Mouse (Mus musculus) cerebellum, adult 2 months (tissue): Measurements from ENCODE around the gene Proz. TPM values are rescaled to one million over a fixed set of nuclear protein-coding genes. Genes with fewer than 3 reads are reported as not detected.

Source experiments
- DNase-seq, 2 experiments: peaks; one replicate each; pipeline ENCODE4 v3.0.0; 2021
- H3K27ac ChIP-seq: fragments of 200-500 bp; 2 replicates; pipeline ENCODE4 v1.5.1; 2012; ENCODE audit warnings: low read length, control low read depth, inconsistent platforms; ENCODE audit not compliant: insufficient read depth
- H3K27me3 ChIP-seq: fragments of 200-500 bp; 2 replicates; pipeline ENCODE4 v1.6.1; 2012; ENCODE audit warnings: inconsistent platforms, mild to moderate bottlenecking, low read length, moderate library complexity; ENCODE audit not compliant: control insufficient read depth, insufficient read depth
- H3K4me1 ChIP-seq: fragments of 200-500 bp; 2 replicates; pipeline ENCODE4 v1.6.1; 2011; ENCODE audit warnings: low read length; ENCODE audit not compliant: control insufficient read depth, insufficient read depth
- H3K4me3 ChIP-seq: fragments of 200-500 bp; replicated peaks from 2 replicates; pipeline ENCODE3; 2011; ENCODE audit warnings: mild to moderate bottlenecking, low read depth, low read length, control low read depth; ENCODE audit not compliant: insufficient read depth
- CTCF ChIP-seq: fragments of 200-500 bp; IDR thresholded peaks from 2 replicates; pipeline ENCODE4 v1.5.1; 2011; ENCODE audit warnings: low read depth, mild to moderate bottlenecking, control low read depth, low read length, moderate library complexity, borderline replicate concordance; ENCODE audit not compliant: insufficient read depth
- POLR2A ChIP-seq: fragments of 200-500 bp; IDR thresholded peaks from 2 replicates; pipeline ENCODE4 v1.6.1; 2011; ENCODE audit warnings: low read length, control low read depth, borderline replicate concordance; ENCODE audit not compliant: insufficient read depth
- WGBS: fragments of 180-500 bp; shearing (Covaris S2); methylation state at CpG from one replicate; pipeline ENCODE4 v1.1.7; 2018; 5-methylcytosine and 5-hydroxymethylcytosine counted together
- polyA plus RNA-seq: library from polyadenylated mRNA; depleted of rRNA; stranded (reverse); fragments of >200 nt; gene quantifications from 2 replicates; pipeline ENCODE4 v1.2.3, GENCODE M21; 2012

Gene Proz
- polyA plus RNA-seq, 1 experiment = 0.07 TPM

DNA sequence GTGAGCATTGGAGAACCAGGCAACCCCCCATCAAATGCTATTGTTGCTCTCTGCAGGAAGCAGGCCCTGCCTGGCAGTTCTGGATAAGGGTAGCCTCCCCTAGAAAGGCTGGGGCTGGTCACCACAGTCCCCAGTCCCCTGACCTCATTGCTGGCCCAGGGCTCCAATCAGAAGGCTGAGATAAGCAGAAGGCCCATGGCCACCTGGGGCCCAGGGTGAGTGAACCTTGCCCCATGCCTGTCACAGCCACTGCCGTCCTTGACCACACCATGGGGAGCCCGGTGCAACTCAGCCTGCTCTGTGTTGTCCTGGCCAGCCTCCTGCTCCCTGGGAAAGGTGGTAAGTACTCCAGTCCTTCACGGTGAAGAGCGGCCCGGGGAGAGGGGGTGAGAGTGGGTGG is 23.1 kb upstream of the Proz start:
- 22% methylated on average over 5 of the region's 5 CpGs for WGBS
- H3K27ac ChIP-seq = no peak overlapping the region
- TF ChIP-seq POLR2A (no peak), CTCF (no peak)

DNA sequence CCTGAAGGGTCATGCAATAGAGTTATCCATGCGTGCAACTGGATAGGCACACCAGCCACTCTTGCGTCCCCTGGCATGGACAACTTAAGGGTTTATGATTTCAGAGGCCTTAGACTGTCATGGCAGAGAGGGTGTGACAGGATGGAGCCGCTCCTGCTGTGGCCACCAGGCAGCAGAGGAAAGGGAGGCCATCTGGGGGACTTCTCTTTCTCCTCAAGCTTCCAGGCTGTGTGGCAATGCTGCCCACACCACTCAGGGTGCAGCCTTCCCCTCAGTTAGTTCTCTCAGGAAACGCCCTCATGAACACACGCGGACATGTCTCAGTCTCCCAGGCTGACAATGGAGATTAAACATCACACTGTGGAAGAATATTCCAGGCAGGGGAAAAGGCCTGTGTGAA is 21.7 kb upstream of the Proz start:
- DNase-seq = no peak
- Histone ChIP-seq H3K4me3 (no peak overlapping the region), H3K4me1 (no peaks in the 10 kb centered on the region), H3K27ac (no peak overlapping the region), H3K27me3 (no peaks in the 10 kb centered on the region)
- WGBS = 64% methylated on average over 6 of the region's 6 CpGs
- TF ChIP-seq POLR2A (no peak), CTCF (no peak)

More for the DNA sequence above, 23.1 kb upstream of the Proz start:
- DNase-seq = no peak
- H3K4me3 ChIP-seq = no peak overlapping the region
- no peaks in the 10 kb centered on the region for H3K27me3 ChIP-seq
- H3K4me1 ChIP-seq = no peaks in the 10 kb centered on the region

DNA sequence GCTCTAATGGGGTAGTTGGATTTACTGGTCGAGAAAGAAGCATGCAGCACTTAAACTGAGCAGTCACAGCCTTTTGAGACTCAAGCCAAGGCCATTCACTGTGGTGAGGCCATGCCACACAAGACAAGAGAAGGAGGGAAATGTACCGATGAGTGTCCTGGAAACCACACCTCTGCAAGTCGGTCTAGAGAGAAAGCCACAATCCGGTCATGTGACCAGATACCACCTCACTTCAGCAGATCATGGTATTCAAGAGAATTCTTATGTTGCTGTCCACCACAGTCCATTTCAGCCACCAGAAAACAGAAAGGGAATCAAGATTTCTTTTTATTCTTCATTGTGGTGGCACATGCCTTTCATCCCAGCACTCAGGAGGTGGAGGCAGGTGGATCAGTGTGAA is 19.3 kb upstream of the Proz start:
- Histone ChIP-seq H3K27me3 (no peaks in the 10 kb centered on the region), H3K4me3 (no peak overlapping the region), H3K4me1 (no peaks in the 10 kb centered on the region), H3K27ac (no peak overlapping the region)
- TF ChIP-seq POLR2A (no peak), CTCF (no peak)
- WGBS = 75% methylated on average over 4 of the region's 4 CpGs
- no peak for DNase-seq

DNA sequence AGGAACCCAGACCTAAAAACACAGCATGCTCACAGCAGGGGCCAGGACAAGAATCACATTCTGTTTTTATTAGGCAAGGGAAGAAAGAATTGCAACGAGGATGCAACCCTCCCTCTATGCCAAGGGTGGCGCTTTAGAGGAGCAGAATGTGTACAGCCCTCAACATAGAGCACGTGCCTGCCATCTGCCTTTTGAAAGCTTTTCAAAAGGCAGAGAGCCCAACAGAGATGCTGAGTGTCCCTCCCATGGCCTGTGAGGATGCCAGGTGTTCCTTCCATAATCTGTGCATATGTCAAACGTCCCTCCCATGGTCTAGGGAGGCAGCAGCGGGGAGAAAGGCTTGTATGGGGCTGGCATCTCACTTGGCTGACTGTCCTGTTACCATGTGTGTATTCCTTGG is 13.1 kb upstream of the Proz start:
- Histone ChIP-seq H3K27me3 (no peaks in the 10 kb centered on the region), H3K27ac (no peak overlapping the region), H3K4me3 (no peak overlapping the region), H3K4me1 (peaks cover 3% of the 10 kb centered on the region; the same call in 1 of the 2 replicates)
- no peak for DNase-seq
- no peak for TF ChIP-seq POLR2A
- TF ChIP-seq CTCF = no peak
- 7% methylated on average over 5 of the region's 5 CpGs for WGBS

DNA sequence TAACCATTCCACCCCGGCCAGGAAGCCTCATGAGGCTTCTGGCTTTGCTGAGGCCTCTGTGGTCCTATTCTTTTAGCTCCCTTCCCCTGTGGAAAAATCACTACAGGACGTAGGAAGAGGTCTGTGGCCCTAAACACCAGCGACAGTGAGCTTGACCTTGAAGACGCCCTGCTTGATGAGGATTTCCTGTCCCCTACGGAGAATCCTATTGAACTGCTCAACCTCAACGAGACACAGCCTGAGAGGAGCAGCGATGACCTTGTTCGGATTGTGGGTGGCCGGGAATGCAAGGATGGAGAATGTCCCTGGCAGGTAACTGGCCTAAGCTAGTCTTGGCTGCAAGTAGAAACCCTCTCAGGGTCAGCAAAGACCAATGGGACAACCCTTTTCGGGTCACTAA is 10.2 kb upstream of the Proz start:
- no peaks in the 10 kb centered on the region for H3K27me3 ChIP-seq
- no peak for DNase-seq
- TF ChIP-seq POLR2A = no peak
- no peak for TF ChIP-seq CTCF
- no peak overlapping the region for H3K27ac ChIP-seq
- H3K4me3 ChIP-seq = no peak overlapping the region
- 58% methylated on average over 10 of the region's 10 CpGs for WGBS
- H3K4me1 ChIP-seq = peaks cover 3% of the 10 kb centered on the region; the same call in 1 of the 2 replicates

DNA sequence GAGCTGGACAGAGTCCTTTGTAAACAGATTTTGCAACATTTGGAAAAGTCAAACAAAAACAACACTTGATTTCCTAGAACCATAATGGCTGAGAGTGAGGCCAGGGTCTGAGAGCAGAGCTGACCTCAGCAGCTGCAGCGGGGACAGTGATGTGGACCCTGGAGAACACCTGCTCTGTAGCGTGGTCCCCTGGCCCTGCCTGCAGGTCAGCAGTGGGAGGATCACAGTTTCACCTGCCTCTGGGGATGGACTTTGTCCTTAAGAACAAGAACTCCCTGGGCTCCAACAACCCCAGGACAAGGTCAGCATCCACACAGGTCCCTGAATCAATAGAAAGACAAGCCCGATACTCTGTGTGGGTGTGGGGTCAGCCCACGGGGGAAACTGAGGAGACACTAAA is 3.4 kb upstream of the Proz start:
- no peaks in the 10 kb centered on the region for H3K4me1 ChIP-seq
- WGBS = 90% methylated on average over 4 of the region's 4 CpGs
- no peak for DNase-seq
- H3K27ac ChIP-seq = no peak overlapping the region
- no peak for TF ChIP-seq POLR2A
- TF ChIP-seq CTCF = no peak
- no peaks in the 10 kb centered on the region for H3K27me3 ChIP-seq
- H3K4me3 ChIP-seq = no peak overlapping the region

DNA sequence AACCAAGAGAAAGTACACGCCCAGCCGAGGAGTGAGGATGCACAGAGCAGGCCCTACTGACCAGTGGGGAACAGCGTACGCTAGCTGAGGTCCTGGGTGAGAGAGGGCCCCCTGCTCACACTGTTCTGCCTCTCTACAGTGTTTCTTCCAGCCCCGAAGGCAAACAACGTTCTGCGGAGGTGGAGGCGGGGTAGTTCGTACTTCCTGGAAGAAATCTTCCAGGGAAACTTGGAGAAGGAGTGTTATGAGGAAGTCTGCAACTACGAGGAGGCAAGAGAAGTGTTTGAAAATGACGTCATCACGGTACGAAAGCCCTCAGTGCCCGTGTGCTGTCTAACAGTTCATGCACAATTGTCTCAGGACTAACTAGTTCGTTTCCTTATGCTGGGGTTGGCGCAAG is 2.4 kb downstream of the Proz start:
- no peak overlapping the region for H3K27ac ChIP-seq
- no peak for TF ChIP-seq CTCF
- no peak for TF ChIP-seq POLR2A
- no peak overlapping the region for H3K4me3 ChIP-seq
- H3K27me3 ChIP-seq = no peaks in the 10 kb centered on the region
- WGBS = 77% methylated on average over 16 of the region's 16 CpGs
- no peak for DNase-seq
- H3K4me1 ChIP-seq = no peaks in the 10 kb centered on the region

DNA sequence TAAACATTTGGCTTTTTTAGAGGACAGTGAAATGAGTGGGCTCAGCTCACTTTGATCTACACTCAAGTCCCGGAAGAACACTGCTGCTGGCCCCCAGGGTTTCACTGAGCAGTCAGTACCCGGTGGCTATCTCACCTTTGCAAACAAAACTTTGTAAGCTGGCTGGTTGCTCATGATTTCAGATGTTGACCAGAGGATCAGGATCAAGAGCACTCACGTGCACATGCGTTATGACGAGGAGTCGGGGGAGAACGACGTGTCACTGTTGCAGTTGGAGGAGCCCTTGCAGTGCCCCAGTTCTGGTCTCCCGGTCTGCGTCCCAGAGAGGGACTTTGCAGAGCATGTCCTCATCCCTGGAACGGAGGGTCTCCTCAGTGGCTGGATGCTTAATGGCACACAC is 12.5 kb downstream of the Proz start:
- Histone ChIP-seq H3K4me1 (no peaks in the 10 kb centered on the region), H3K27me3 (no peaks in the 10 kb centered on the region), H3K4me3 (no peak overlapping the region), H3K27ac (no peak overlapping the region)
- 94% methylated on average over 11 of the region's 11 CpGs for WGBS
- TF ChIP-seq CTCF (no peak), POLR2A (no peak)
- no peak for DNase-seq
